Mouse (Mus musculus) right cerebral cortex, adult 18-20 months (tissue): ENCODE results near the gene Cyp4f40.
A peak's percentile ranks its signal among the peaks of the same experiment; 100 is the strongest.
"Not testable (repeated sequence)": the region's sequence is repeated elsewhere in the genome, so short reads cannot be mapped to it uniquely, and the experiment has no call there.

ENCODE experiments used
- DNase-seq: peaks from one replicate; pipeline ENCODE4 v3.0.0; 2022; ENCODE audit warnings: mixed read lengths

The Cyp4f40 gene

DNA sequence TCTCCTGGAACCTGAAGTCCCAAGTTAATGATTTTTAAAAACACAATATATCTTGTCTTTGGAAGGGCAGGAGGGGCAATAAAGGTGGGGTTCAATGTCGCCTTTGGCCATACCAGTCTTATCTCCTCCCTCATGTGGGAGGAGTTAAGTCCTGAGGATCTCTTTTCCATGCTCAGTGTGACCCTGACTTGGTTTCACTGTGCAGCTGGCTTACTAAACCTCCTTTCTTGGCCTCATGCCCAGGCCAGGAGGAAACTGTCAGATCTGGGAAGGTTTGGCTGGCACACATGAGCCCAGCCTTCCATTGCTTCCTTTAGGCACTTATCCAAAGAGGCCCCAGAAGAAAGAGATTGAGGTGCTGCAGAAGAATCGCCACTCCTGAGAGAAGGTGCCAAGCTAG is at the start of gene Cyp4f40:
Gene Cyp4f40 (plus strand): TSS at position 189 of the 400 bp plus-strand sequence.
- DNase-seq: peak; percentile 5

DNA sequence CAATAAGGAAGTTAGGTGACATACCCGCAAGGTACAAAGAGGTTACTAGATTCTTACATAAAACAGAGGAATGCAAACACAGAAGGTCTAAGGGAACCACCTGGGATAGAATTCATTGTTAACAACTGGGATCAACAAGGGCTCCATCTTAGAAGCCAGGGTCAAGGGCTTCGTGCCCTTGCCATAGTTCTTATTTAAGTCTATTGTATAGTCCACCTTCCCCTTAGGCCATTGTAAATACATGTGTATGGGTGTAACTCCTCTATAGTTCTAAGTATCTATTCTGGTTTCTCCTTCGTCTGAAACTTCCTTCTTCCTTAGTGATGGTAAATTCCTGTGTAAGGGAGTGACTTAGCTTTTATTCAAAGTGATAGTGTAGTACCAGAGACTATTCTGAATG is 48.5 kb upstream of the Cyp4f40 start:
- not testable (repeated sequence) for DNase-seq

DNA sequence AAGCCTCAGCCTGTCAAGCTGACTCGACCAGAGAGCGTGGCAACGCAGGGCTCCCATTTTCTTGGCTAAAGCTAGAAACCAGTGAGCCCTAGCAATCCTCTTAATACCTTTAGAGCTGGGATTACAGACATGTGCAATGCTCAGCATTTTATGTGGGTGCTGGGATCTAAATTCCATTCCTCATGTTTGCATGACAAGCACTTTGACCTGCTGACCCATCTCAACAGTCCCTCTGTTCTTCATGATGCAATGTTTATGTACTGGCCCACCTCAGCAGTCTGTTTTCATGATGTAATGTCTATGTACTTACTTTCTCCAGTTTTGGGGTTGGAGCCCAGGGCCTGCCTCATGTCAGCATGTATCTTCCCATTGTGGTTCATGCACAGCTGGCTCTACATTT is 47.8 kb upstream of the Cyp4f40 start:
- DNase-seq: no peak

DNA sequence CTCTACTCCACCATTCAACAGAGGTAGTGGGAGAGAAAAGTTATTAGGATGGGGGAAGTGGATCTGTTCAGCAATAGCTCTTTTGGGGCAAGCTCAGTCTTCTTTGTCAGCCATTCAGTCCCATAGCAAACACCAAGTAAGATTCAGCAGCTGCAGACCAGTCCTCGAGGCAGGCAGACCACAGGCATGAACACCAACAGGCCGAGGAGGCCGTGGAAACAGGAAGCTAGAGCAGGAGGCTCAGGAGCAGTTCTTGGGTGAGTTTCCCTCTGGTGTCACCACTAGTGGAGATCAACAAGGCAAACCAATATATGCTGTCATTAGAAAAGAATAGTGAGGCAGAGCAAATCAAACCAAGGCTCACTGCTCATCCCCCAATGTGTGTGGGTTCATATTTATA is 46.3 kb upstream of the Cyp4f40 start:
- DNase-seq: no peak

DNA sequence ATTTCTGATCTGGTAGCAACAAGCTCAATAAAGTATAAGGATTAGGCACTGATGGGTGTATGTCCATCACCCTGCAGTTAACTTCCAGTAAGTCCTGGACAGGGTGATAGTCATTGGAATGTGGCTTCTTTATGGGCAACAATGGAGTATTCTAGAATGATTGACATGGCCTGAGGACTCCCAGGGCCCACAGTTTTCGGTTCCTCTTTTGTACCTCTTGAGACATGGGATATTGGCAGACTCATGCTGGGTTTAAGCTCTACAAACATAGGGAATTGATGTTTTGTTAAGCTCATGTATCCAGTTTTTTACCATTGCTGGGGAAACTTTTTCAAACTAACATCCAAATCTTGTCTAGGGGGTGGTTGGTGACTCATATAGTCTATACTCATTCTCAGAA is 41.4 kb upstream of the Cyp4f40 start:
- DNase-seq: no peak

DNA sequence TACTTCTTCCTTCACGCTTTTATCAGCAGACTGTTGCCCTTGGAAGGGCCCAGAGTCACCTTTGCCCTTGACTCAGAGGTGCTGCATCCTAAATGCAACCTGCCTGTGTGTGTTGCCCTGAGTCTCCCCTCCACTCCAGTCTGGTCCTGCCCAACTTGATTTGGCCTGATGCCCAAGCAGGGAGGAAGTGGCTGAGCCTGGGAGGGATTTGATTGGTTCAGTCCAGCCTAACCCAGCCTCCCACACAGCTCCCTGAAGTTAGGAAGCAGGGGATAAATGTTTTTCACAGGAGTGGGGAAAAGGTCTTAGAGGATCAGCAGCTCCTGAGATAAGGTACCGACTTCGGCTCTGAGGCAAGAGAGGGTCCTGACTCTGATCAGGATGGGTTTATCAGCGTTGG is 37.7 kb upstream of the Cyp4f40 start, which contains the start of gene Cyp4f37:
Gene Cyp4f37 (plus strand): TSS at position 292 of the 400 bp plus-strand sequence.
- not testable (repeated sequence) for DNase-seq

DNA sequence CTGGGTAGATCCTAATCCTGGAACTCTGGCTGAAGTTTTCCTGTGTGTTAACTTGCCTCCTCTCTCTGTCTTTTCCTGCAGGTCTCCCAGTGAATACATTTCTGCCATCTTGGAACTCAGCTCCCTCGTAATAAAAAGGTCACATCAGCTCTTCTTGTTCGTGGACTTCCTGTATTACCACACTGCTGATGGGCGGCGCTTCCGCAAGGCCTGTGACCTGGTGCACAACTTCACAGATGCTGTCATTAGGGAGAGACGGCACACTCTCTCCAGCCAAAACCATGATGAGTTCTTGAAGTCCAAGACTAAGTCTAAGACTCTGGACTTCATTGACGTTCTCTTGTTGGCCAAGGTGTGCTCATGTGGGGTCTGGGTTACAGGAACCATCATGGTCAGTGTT is 29.0 kb upstream of the Cyp4f40 start:
- not testable (repeated sequence) for DNase-seq

DNA sequence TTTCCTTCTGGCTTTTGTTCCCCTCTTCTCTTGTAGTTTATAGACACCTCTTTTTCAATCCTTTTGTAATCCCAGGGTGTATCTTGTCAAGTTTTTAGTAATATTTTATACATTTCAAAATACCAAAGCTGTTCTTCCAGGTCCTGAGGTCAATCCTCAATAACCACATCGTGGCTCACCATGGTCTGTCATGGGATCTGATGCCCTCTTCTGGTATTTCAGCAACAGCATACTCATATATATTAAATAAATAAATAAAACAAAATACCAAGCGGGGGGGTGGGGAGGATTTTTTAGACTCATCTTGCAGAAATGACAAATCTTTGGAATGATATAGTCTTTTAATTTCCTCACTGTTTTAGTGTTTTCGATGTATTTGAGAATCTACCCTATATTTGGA is 26.8 kb upstream of the Cyp4f40 start:
- no peak for DNase-seq

DNA sequence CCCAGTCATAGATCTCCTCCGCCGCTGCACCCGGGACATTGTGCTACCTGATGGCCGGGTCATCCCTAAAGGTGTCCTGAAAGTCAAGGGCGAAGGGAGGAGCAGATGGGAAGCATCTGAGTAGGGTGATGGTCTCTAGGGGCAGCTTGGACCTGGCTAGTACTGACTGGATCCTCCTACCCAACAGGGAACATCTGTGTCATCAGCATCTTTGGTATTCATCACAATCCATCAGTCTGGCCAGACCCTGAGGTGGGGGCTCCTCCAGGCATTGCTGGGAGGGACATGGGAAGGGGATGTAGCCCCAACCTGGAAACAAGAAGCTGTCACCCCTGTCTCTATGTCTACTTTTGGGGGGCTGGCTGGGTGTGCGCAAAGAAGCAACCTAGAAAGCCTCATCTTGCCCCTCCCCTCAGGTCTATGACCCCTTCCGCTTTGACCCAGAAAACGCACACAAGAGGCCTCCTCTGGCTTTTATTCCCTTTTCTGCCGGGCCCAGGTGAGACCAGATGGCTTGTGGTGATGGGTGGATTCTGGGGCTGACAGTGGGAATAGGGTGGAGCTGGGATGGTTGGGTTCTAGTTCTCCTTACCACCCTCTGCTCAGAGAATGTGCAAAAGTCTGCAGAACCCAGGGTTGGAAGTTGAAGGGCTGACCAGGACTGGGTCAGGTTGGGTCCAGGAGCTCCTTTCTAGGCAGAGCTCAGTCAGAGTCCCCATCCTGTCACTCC is 24.3 kb upstream of the Cyp4f40 start:
- not testable (repeated sequence) for DNase-seq

DNA sequence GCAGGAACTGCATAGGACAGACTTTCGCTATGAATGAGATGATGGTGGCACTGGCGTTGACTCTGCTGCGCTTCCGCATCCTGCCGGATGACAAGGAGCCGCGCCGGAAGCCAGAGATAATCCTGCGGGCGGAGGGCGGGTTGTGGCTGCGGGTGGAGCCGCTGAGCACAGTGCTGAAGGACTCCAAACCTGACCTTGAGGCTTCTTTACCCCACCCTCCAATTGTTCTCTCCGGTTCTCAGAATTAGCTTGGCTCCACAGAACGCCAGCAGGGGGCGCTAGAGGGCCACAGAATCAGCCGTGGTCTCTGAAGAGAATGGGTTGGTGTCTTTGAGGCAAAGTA is 23.8 kb upstream of the Cyp4f40 start:
- peak; percentile 78 for DNase-seq

DNA sequence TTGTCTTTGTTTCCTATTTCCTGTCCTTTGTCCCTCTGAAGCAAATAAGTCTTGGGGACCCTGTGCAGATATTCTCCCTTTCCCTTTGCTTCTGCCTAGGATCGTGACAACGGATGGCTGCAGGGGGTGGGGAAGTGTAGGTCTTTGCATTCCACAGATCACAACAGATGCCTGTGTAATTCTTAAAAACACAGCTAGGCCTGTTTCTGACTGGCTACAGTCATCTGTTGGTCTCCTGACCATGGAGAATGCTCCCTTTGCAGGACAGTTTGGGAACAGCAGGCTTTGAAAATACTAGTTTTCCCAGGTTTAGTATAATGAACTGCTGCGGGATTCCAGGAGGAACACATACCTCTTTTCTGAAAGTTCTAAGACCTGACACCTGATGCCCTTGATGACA is 22.4 kb upstream of the Cyp4f40 start:
- no peak for DNase-seq

DNA sequence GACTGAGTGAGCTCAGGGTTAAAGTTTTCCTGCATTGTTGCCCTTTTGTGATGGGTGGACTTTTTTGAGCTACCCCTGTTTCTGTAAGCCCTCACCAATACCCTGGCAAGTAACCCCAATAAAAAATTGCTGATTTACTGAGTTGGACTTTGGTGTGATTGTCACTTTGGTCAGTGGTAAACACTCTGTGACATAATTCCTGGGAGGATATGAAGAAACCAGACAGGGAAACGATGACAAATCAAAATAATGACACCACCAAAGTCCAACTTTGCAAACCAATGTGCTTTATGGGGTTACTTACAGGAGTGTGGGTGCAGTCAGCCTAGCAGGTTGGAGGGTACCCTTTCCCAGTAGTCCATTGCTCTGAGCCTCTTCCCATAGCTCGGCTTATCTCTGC is 21.5 kb upstream of the Cyp4f40 start:
- DNase-seq: no peak

DNA sequence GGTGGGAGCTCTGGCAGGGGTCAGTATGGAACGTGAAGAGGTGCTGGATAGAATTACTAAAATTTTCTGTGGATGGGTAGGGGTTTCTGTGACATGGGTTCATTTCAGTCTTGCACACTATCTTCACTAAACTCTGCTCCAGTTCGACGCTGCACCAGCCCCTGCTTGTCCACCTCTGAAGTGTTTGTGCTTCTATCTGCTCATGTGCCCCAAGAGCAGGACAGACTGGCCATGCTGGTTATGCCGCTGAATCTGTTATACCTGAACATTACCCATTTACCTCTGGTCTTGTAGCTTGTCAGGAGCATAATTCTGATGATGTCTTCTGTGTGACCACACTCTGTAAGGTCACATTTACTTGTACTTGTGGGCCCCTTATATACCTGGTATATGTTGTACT is 12.1 kb upstream of the Cyp4f40 start:
- DNase-seq: no peak

DNA sequence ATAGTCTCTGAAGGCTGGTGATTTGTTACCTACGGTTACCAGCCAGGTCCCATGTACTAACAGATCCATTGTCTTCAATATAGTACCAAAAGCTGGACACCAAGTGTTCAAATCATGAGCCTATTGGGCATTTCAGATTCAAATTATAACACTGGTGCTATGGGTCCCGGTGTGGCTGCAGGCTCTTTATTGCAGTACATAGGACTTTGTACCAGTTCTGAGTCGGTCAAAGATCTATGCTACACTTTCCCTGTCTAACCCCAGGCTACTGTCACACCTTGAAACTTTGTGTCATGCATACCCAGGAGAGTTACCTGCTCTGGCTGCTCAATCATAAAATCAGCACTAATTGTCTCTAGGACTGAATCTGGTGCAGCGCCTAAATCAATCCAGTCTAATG is 4.8 kb upstream of the Cyp4f40 start:
- no peak for DNase-seq

DNA sequence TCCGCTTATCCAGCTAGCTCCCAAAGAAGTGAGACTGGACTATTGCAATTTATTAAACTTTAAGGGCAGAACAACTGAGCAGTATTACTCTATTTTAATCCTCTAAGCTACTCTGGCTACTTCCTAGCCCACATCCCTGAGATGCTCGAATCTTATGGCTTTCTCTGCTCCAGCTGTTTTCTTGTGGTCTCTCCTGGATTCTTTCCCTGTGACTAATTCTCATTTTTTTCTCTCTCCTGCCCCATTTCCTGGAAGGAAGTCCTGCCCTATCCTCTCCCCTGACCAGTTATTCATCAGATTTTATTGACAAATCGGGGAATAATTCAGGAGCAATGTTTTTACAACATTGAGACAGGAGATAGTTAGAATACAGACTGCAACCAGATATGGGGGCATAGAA is 1.7 kb upstream of the Cyp4f40 start:
- no peak for DNase-seq

DNA sequence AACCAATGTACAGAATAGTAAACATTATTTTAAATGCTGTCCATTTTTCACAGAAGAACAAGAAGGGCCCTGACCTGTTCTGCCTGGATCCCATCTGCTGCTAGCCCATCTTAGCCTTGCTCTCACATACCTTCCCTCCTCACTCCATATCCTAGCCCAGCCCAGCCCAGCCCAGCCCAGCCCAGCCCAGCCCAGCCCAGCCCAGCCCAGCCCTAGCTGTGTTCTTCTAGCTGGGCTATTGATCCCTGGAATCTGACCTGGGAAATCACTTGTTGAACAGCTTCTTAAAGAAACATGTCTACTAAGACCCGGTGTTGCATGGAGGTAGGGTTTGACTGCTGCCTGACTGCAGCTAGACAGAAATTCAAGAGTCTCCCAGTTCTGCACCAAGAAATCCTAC is 454 bp upstream of the Cyp4f40 start:
- DNase-seq: no peak

DNA sequence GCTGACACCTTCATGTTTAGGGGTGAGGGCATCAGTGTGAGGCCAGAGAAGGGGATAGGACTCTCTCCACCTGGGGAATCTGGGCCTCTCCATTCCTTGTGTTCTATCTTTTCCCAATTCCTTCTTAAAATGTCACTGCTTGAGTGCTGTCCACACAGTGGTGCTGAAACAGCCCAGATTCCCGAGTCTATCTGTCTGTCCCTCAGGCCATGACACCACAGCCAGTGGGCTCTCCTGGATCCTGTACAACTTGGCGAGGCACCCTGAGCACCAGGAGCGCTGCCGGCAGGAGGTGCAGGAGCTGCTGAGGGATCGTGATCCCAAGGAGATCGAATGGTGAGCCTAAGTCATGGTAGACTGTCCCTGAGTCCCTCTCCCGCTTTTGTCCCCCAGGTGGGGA is 15.3 kb downstream of the Cyp4f40 start:
- no peak for DNase-seq

DNA sequence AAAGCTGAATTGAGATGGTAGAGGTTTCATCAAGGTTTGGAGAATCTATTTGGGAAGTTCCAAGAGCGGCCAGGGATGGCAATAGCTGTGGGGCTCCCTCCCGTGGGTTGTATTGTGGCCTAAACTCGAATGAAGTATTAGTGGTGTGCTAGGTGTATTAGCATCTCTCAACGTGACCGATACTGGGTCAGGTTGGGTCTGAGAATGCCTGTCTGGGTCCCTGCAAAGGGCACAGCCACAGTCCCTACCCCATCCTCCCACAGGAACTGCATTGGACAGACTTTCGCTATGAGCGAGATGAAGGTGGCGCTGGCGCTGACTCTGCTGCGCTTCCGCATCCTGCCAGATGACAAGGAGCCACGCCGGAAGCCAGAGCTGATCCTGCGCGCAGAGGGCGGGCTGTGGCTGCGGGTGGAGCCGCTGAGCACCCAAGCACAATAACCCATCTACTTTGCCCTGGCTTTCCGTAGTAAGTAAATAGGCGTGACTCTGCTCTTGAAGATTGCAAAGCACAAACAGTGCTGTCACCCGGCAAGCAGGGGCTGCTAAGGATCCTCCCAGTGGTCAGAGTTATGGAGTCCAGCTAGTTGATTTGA is 17.4 kb downstream of the Cyp4f40 start:
- DNase-seq: no peak

DNA sequence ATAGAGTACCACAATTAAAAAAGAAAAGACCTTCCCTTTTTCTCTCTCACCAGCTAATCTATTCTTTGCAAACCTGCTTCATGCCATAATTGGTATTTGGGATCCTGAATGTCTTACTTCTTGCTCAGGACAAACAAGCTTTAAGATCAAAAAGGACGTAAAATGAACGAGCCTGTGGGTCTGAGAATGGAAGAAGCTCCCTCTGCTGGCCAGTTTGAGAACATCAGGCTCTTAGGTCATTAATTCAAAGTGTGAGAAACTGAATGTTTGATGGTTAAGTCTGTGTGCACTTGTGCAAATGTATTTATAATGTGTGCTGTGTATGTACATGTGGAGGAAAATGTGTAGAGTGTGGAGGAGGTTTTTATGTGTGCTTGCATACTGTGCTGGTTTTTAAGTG is 21.7 kb downstream of the Cyp4f40 start:
- DNase-seq: peak; percentile 3

DNA sequence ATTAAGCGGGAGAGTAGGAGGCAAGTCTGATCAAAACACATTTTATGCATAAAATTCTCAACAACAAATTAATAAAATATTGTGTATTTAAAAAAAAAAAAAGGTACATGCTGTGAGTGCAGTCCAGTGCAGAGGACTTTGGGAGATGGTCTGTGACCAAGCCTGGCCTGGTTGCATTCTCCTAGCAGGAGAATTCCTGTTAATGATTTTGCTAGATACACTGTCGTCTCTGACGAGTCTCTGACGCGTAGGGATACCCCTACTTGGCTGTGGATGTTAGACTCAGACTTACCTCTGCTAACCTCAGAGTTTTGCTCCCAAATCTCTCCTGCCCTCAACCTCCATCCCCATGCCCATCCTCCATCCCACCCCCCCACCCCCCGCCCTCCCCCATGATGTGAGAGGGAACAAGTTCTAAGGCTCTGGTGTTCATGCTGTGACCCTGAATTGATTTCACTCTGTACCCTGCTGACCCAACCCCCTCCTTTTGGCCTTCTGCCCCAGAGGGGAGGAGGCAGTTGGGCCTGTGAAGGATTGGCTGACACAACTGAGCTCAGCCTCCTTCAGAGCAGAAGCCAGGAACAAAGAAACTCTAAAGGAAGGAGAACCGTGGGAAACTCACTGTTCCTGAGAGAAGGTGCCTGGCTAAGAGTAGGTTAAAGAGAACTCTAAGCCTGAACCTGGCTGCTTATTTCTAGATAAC is 26.5 kb downstream of the Cyp4f40 start, which contains the start of gene Cyp4f15:
Gene Cyp4f15 (plus strand): TSS at position 580 of the 703 bp plus-strand sequence.
- DNase-seq: peak; percentile 49

DNA sequence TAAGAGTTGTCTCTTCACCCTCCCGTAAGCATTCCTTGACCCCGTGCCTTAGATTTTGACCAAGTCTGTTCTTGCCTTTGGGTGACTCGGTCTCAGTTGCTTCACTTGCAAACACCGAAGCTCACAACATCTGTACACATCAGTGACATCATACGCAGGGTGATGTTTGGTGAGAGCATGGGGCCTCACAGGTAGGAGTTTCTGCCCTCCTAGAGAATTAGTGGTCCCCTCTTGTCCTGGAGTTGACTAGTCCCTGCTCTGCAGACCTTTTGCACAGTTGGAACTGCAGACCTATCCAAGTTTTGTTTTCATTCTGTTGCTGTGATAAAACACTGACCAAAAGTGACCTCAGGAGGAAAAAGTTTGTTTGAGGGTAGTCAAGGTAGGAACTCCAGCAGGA is 28.0 kb downstream of the Cyp4f40 start:
- no peak for DNase-seq

DNA sequence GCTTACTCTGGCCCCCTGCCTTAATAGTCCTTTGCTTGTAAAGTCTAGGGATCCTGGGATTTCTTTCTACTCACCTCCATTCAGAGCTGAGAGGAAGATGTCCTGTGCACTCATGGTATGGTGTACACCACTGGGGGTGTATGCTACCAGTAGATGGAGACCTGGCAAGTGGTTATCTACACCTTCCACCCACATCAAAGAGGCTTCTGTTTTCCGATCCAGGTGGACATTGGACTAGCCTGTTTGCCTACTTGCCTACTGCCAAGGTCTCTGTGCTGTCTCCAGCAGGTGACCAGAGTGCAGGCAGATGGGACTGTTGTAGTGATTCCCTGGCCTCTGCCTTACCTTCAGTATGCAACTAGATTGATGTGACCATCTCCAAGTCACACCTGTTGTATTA is 32.3 kb downstream of the Cyp4f40 start:
- no peak for DNase-seq

DNA sequence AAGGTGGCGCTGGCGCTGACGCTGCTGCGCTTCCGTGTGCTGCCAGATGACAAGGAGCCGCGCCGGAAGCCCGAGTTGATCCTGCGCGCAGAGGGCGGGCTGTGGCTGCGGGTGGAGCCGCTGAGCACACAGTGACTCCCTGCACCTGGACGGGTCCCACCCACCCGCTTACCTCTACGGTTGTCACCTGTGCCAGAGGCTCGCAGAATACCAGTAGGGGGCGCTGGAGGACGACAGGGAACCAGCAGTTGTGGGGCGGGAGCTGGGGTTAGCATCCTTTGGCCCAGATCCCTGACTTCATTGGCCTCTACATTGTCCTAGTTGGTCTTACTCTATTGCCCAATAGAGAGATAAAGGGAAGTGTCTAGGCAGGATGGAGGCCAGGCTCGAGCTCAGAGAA is 44.1 kb downstream of the Cyp4f40 start:
- DNase-seq: no peak

DNA sequence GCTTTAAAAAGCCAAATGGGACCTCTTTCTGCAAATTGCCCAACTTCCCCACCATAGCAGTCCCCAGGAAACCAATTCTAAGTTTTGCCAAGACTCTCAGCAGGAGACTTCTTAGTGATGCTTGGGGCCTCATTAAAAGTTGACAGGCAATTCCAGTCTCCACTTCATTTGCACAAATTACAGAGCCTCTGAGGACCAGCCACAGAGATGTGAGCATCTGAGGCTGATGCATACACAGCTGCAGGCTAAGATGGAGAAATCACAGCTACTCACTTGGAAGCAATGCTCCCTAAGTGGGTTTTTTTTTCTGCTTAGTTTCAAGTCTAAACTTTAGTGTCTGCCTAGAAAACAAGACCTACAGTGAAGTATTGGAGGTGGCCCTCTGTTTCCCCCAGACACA is 51.8 kb downstream of the Cyp4f40 start:
- not testable (repeated sequence) for DNase-seq
